Mouse (Mus musculus) heart, postnatal 0 days (tissue): Measurements from ENCODE around the gene Meltf.

ENCODE experiments used
- CTCF ChIP-seq: IDR thresholded peaks from 2 replicates; pipeline ENCODE4 v1.5.1; 2016; ENCODE audit warnings: antibody characterized with exemption, control low read depth, low read depth
- EP300 ChIP-seq: IDR thresholded peaks from 2 replicates; pipeline ENCODE4 v1.6.1; 2016; ENCODE audit warnings: antibody characterized with exemption, low read depth

DNA sequence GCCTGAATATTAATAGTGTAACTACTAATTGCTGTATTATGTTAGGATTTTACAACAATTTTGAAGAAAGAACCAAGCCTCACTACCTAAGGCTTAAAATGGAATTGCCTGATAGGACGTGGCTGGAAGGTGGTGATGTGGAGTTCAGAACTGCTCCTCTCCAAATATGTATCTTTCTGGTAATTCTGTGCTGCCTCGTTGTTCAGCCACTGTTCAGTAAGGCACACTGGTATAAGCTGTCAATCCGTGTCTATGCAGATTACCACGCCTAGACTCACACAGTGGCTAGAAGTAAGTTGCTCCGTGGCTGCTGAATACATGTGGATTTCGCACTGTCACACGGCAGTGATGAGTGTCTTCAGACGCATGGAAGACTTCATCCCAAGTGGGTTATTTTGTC, 4.9 kb upstream of the Meltf start:
- TF ChIP-seq EP300 (no peak), CTCF (no peak)
